Mouse (Mus musculus) embryonic facial prominence, embryonic 11.5 days (tissue): ENCODE data around the gene U2af1l4. TPM values are rescaled to one million over a fixed set of nuclear protein-coding genes. Genes with fewer than 3 reads are reported as not detected.

Experiments
- ATAC-seq: fragments of 200-750 bp; cut with Nextera tagmentation; replicated peaks from 2 replicates; pipeline ENCODE4 v1.8.0; 2017; ENCODE audit warnings: low read depth; ENCODE audit not compliant: insufficient number of reproducible peaks, low FRiP score, low TSS enrichment
- DNase-seq: peaks from one replicate; pipeline ENCODE4 v3.0.0-alpha.2; 2015; ENCODE audit warnings: low spot score
- H3K27ac ChIP-seq: fragments of 300-500 bp; sonication (generic); replicated peaks from 2 replicates; pipeline ENCODE4 v1.5.1; 2014; ENCODE audit warnings: mild to moderate bottlenecking, low read depth, low read length, control low read depth
- H3K27me3 ChIP-seq: fragments of 300-500 bp; sonication (generic); 2 replicates; pipeline ENCODE4 v1.6.1; 2014; ENCODE audit warnings: mild to moderate bottlenecking, low read length, moderate library complexity, mixed read lengths; ENCODE audit not compliant: control insufficient read depth, insufficient read depth
- H3K36me3 ChIP-seq: fragments of 300-500 bp; sonication (generic); replicated peaks from 2 replicates; pipeline ENCODE4 v1.6.1; 2014; ENCODE audit warnings: low read depth, mild to moderate bottlenecking, low read length, moderate library complexity, mixed read lengths; ENCODE audit not compliant: control insufficient read depth, insufficient read depth
- H3K4me1 ChIP-seq: fragments of 300-500 bp; sonication (generic); 2 replicates; pipeline ENCODE4 v1.6.1; 2014; ENCODE audit warnings: low read length, mixed read lengths; ENCODE audit not compliant: control insufficient read depth, insufficient read depth
- H3K4me2 ChIP-seq: fragments of 300-500 bp; sonication (generic); 2 replicates; pipeline ENCODE4 v1.6.1; 2014; ENCODE audit warnings: low read depth, mild to moderate bottlenecking, control low read depth, low read length, moderate library complexity
- H3K4me3 ChIP-seq: fragments of 300-500 bp; sonication (generic); 2 replicates; pipeline ENCODE4 v1.5.1; 2014; ENCODE audit warnings: low read depth, low read length, control low read depth
- H3K9ac ChIP-seq: fragments of 300-500 bp; sonication (generic); replicated peaks from 2 replicates; pipeline ENCODE4 v1.6.1; 2014; ENCODE audit warnings: mild to moderate bottlenecking, control low read depth, low read length
- H3K9me3 ChIP-seq: fragments of 300-500 bp; sonication (generic); replicated peaks from 2 replicates; pipeline ENCODE4 v1.6.1; 2016; ENCODE audit warnings: mild to moderate bottlenecking, low read length, inconsistent platforms, mixed read lengths; ENCODE audit not compliant: control insufficient read depth
- WGBS: fragments of 180-500 bp; shearing (Covaris S2); extraction: QIAGEN DNeasy Blood & Tissue Kit; methylation state at CpG from one replicate; pipeline ENCODE4 v1.1.7; 2014; 5-methylcytosine and 5-hydroxymethylcytosine counted together
- polyA plus RNA-seq: library from polyadenylated mRNA; unstranded; fragments of >200 nt; fragmentation: Nextera tagmentation; extraction: Ambion mirVana; gene quantifications from 2 replicates; pipeline ENCODE4 v1.2.1, GENCODE M21; 2014

U2af1l4 gene
- polyA plus RNA-seq, 1 experiment from 2014 or later: 99.9 TPM

DNA sequence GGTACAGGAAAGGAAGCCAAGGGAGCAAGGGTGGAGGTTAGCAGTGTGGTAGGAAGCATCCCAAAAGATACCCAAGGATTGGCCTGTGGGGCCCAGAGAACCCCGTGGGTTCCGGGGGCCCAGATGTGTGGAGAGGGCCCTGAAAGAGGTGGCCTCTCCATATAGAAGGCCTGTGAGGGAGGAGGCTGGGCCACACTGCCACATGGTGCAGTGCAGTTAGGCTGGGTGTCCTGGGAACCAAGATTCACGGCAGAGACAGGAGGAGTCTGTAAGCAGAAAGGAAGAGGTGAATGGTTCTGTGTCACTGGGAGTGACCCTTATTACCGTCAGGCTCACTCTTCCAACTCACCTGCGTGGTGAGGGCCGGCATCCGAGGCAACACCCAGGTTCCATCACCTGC is 22.5 kb upstream of the U2af1l4 start:
- 87% methylated on average over 7 of the region's 7 CpGs for WGBS
- Histone ChIP-seq H3K27ac (no peak overlapping the region), H3K4me1 (no peaks in the 10 kb centered on the region), H3K4me3 (no peak overlapping the region), H3K9ac (no peak overlapping the region), H3K27me3 (no peaks in the 10 kb centered on the region), H3K4me2 (no peak overlapping the region), H3K36me3 (no peaks in the 10 kb centered on the region), H3K9me3 (no peaks in the 10 kb centered on the region)
- ATAC-seq (no peak), DNase-seq (no peak)

DNA sequence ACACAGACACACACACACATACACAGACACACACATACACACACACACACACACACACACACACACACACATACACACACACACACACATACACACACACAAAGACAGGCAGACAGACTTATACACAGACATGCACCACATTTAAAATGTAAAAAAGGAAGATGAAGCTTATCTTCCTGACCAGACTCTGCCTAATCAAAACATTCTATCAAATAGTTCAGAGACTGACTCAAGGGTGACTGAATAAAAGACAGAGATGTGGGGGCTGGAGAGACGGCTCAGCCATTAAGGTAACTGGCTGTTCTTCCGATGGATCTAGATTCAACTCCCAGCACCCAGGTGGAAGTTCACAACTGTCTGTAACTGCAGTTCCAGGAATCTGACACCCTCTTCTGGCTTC is 18.8 kb upstream of the U2af1l4 start:
- Histone ChIP-seq H3K4me3 (no peak overlapping the region), H3K4me2 (no peak overlapping the region), H3K9ac (no peak overlapping the region), H3K27ac (no peak overlapping the region), H3K36me3 (no peaks in the 10 kb centered on the region), H3K4me1 (no peaks in the 10 kb centered on the region), H3K27me3 (no peaks in the 10 kb centered on the region), H3K9me3 (no peaks in the 10 kb centered on the region)
- DNase-seq (no peak), ATAC-seq (no peak)
- WGBS: 92% methylated on average over 2 of the region's 2 CpGs

DNA sequence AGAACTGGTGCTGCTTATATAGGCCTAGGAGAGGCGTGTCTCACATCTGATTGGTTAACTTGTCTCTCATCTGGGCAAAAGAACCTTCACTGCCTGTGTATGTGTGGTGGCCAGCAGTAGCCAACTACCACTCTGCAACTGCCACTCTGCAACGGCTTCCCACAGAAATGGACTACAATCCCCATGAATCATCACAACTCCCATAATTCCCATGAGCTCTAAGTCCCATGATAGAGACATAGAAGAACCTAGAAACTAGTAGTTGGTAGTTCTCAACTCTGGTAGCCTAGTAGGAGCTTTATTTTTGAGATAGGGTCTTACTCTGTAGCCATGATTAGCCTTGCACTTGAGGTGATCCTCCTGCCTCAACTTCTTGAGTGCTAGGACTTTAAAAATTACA is 13.2 kb upstream of the U2af1l4 start:
- H3K4me1 ChIP-seq: peaks cover 8% of the 10 kb centered on the region
- H3K27me3 ChIP-seq: no peaks in the 10 kb centered on the region
- H3K36me3 ChIP-seq: no peaks in the 10 kb centered on the region
- no peak overlapping the region for H3K4me2 ChIP-seq
- no peak overlapping the region for H3K27ac ChIP-seq
- H3K9ac ChIP-seq: no peak overlapping the region
- no peaks in the 10 kb centered on the region for H3K9me3 ChIP-seq
- H3K4me3 ChIP-seq: no peak overlapping the region
- no peak for DNase-seq
- no peak for ATAC-seq
- 88% methylated on average over 2 of the region's 2 CpGs for WGBS

DNA sequence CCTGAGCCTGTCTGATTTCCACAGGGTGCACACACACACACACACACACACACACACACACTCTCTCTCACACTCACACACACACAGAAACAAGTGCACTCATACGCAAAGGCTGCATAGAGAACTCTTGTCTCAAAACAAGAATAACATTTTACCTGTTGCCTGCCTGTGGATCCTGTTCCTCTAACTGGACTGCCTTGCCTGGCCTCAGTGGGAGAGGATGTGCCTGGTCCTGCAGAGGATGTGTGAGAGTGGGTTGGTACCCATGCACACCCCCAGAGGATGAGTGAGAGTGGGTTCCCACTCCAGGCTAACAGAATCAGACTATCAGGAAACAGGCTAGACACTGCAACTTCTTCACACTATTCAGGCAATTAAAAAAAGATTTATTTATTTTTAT is 12.5 kb upstream of the U2af1l4 start:
- Histone ChIP-seq H3K9me3 (no peaks in the 10 kb centered on the region), H3K36me3 (peaks cover 1% of the 10 kb centered on the region; the same call in 1 of the 2 replicates), H3K9ac (no peak overlapping the region), H3K4me2 (no peak overlapping the region), H3K27ac (no peak overlapping the region), H3K27me3 (no peaks in the 10 kb centered on the region), H3K4me1 (peaks cover 8% of the 10 kb centered on the region), H3K4me3 (no peak overlapping the region)
- 95% methylated on average over 1 of the region's 1 CpGs for WGBS
- DNase-seq (no peak), ATAC-seq (no peak)

DNA sequence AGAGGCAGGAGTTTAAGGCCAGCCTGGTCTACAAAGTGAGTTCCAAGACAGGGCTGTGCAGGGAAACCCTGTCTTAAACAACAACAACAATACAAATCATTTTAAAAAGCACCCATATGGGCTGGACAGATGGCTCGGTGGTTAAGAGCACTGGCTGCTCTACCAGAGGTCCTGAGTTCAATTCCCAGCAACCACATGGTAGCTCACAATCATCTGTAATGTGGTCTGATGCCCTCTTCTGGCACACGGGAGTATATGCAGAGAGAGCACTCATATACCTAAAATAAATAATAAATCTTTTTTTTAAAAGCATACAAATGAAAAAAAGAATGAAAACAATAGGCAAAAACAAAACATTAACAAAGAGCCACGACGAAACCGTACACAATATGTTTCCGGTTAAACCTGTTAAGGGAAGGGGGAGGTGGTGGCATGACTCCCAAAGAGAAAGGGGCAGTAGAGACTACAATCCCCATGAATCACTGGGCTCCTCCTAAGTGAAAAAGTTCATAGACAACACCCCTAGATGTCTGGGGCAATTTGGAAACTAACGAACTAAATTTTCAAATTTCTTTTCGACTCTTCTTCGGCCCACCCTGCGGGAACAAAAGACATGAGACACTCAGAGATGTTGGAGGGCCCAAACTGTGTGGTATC is 11.5 kb upstream of the U2af1l4 start:
- H3K36me3 ChIP-seq: peaks cover 7% of the 10 kb centered on the region
- H3K4me3 ChIP-seq: peak overlapping the region; percentile 63
- no peaks in the 10 kb centered on the region for H3K9me3 ChIP-seq
- under 1% methylated on average over 10 of the region's 10 CpGs for WGBS
- H3K4me1 ChIP-seq: peaks cover 8% of the 10 kb centered on the region
- peak; percentile 84 for DNase-seq
- no peaks in the 10 kb centered on the region for H3K27me3 ChIP-seq
- peak overlapping the region; percentile 41 for H3K4me2 ChIP-seq
- H3K27ac ChIP-seq: peak overlapping the region; percentile 92
- H3K9ac ChIP-seq: peak overlapping the region; percentile 79
- ATAC-seq: peak; percentile 46

DNA sequence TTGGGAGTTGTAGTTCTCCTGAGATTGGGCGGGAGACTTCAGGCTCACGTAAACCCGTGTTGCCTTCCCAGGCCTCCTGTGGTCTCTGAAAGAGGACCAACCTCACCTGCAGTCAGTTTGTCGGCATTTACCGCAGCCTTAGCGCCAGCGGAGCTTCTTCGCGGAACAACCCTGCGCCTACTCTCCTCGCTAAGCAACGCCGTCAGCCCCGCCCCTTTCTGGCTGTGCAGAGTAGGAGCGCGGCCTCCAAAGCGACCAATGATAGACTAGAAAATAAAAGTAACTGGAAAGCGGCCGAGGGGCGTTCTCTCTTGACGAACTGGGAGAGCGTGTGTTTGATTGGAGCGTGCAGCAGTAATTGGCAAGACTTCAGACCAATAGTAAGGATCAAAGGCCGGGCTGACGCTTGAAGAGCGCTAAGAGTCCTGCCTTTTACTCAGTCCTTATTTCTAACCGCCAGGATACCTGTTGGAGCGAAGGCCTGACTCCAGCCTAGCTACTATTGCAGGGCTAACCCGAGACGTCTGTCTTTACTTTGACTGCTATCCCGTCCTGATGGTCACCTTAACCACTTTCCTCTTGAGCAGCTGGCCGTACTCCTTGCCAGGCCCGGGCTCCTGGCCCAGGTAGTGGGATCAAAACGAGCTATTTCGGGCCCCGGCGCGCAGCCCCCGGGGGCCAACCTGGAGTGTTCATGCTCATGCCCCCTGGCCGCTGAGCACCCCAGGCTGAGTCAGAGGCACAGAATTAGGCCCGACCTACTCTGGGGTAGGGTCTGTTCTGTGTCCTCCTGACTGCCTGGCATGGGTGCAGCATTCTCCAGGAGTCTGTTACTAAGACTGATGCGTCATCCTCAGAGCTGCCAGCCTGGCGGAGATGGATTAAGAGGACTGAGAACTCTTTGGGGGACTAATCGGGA is 10.7 kb upstream of the U2af1l4 start, which contains the start of the genes Hspb6 and Proser3:
Gene Hspb6 (plus strand): TSS at position 77 of the 919 bp plus-strand sequence.
Gene Proser3 (minus strand): TSS at position 198 of the 919 bp plus-strand sequence.
- H3K27me3 ChIP-seq: no peaks in the 10 kb centered on the region
- peaks cover 8% of the 10 kb centered on the region for H3K4me1 ChIP-seq
- H3K4me3 ChIP-seq: peak within 1 kb of the TSS; percentile 63
- peak within 1 kb of the TSS; percentile 75 for H3K4me2 ChIP-seq
- ATAC-seq (peak; percentile 91), DNase-seq (peak; percentile 99)
- peak within 1 kb of the TSS; percentile 92 for H3K27ac ChIP-seq
- 1% methylated on average over 44 of the region's 44 CpGs for WGBS
- peaks cover 10% of the 10 kb centered on the region for H3K36me3 ChIP-seq
- no peaks in the 10 kb centered on the region for H3K9me3 ChIP-seq
- H3K9ac ChIP-seq: peak within 1 kb of the TSS; percentile 79

DNA sequence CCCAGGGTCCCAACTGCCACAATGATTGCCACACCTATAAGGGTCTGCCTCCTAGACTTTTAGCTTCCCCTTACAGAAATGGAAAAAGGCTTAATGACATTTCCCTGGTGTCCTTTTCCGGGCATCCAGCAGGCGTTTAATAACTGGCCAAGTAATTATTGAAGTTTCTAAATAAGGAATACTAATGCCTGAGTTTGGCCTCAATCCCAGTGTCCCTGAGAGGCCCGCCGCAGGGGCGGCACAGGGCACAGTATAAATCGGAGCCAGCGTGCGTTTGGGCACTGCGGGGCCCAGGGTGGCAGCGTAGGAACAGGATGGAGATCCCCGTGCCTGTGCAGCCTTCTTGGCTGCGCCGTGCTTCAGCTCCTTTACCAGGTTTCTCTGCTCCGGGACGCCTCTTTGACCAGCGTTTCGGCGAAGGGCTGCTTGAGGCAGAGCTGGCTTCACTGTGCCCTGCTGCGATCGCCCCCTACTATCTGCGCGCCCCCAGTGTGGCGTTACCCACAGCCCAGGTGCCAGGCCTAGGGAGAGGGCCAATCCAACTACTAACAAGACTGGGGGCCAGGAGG is 10.0 kb upstream of the U2af1l4 start:
- H3K27ac ChIP-seq: no peak overlapping the region
- H3K36me3 ChIP-seq: peaks cover 10% of the 10 kb centered on the region
- peak overlapping the region; percentile 63 for H3K4me3 ChIP-seq
- no peaks in the 10 kb centered on the region for H3K9me3 ChIP-seq
- DNase-seq: peak; percentile 11
- H3K4me2 ChIP-seq: peak overlapping the region; percentile 75
- H3K4me1 ChIP-seq: peaks cover 8% of the 10 kb centered on the region
- 7% methylated on average over 23 of the region's 23 CpGs for WGBS
- H3K9ac ChIP-seq: peak overlapping the region; percentile 79
- no peaks in the 10 kb centered on the region for H3K27me3 ChIP-seq
- ATAC-seq: no peak
